Mouse (Mus musculus) kidney, embryonic 14.5 days (tissue): ENCODE measurements around the gene Tefm. TPM values are rescaled to one million over a fixed set of nuclear protein-coding genes. Genes with fewer than 3 reads are reported as not detected.
"Not testable (repeated sequence)": the region's sequence is repeated elsewhere in the genome, so short reads cannot be mapped to it uniquely, and the experiment has no call there.

Experiments used
- ATAC-seq: fragments of 200-750 bp; cut with Nextera tagmentation; 2 replicates; pipeline ENCODE4 v1.8.0; 2017; ENCODE audit warnings: moderate number of reproducible peaks, mild to moderate bottlenecking, moderate TSS enrichment, moderate library complexity; ENCODE audit not compliant: low FRiP score, low TSS enrichment
- H3K27ac ChIP-seq: fragments of 300-500 bp; sonication (generic); 2 replicates; pipeline ENCODE4 v1.5.1; 2014; ENCODE audit warnings: low read depth, mild to moderate bottlenecking, low read length, moderate library complexity, mixed read lengths
- H3K27me3 ChIP-seq: fragments of 300-500 bp; sonication (generic); 2 replicates; pipeline ENCODE4 v1.6.1; 2014; ENCODE audit warnings: mild to moderate bottlenecking, low read length; ENCODE audit not compliant: control insufficient read depth, insufficient read depth
- H3K36me3 ChIP-seq: fragments of 300-500 bp; sonication (generic); 2 replicates; pipeline ENCODE4 v1.6.1; 2014; ENCODE audit warnings: low read length, mixed read lengths; ENCODE audit not compliant: control insufficient read depth, insufficient read depth
- H3K4me1 ChIP-seq: fragments of 300-500 bp; sonication (generic); 2 replicates; pipeline ENCODE4 v1.6.1; 2014; ENCODE audit warnings: low read length, mixed read lengths; ENCODE audit not compliant: control insufficient read depth, insufficient read depth
- H3K4me2 ChIP-seq: fragments of 300-500 bp; sonication (generic); replicated peaks from 2 replicates; pipeline ENCODE4 v1.6.1; 2014; ENCODE audit warnings: low read depth, mild to moderate bottlenecking, low read length
- H3K4me3 ChIP-seq: fragments of 300-500 bp; sonication (generic); 2 replicates; pipeline ENCODE4 v1.5.1; 2014; ENCODE audit warnings: mild to moderate bottlenecking, low read length
- H3K9ac ChIP-seq: fragments of 300-500 bp; sonication (generic); 2 replicates; pipeline ENCODE4 v1.6.1; 2014; ENCODE audit warnings: low read depth, mild to moderate bottlenecking, low read length, moderate library complexity
- H3K9me3 ChIP-seq: fragments of 300-500 bp; sonication (generic); 2 replicates; pipeline ENCODE4 v1.6.1; 2016; ENCODE audit warnings: low read length; ENCODE audit not compliant: control insufficient read depth
- WGBS: fragments of 180-500 bp; shearing (Covaris S2); extraction: QIAGEN DNeasy Blood & Tissue Kit; methylation state at CpG from one replicate; pipeline ENCODE4 v1.1.7; 2014; 5-methylcytosine and 5-hydroxymethylcytosine counted together
- polyA plus RNA-seq: library from polyadenylated mRNA; unstranded; fragments of >200 nt; fragmentation: Nextera tagmentation; extraction: Ambion mirVana; gene quantifications from 2 replicates; pipeline ENCODE4 v1.2.1, GENCODE M21; 2014

Gene Tefm
- 33.5 and 36.5 TPM in 2 replicates for polyA plus RNA-seq

- Histone ChIP-seq H3K27me3 (no peaks in the 10 kb centered on the region), H3K4me3 (peak within 1 kb of the TSS; percentile 91), H3K9ac (peak within 1 kb of the TSS; percentile 90), H3K36me3 (peaks cover 27% of the 10 kb centered on the region), H3K27ac (peak within 1 kb of the TSS; percentile 89), H3K4me2 (peak within 1 kb of the TSS; percentile 55), H3K9me3 (no peaks in the 10 kb centered on the region), H3K4me1 (peaks cover 11% of the 10 kb centered on the region; the same call in 1 of the 2 replicates)
- peak; percentile 91 for ATAC-seq
- under 1% methylated on average over 40 of the region's 40 CpGs for WGBS
These were observed at the start of gene Tefm for GRCm38 (mm10) chr11:80141825-80142521. TSS of gene Tefm (minus strand) at chr11:80142175.

GRCm38 (mm10) chr11:80190280-80190679 lies 48.3 kb upstream of the Tefm start:
- no peak overlapping the region for H3K4me3 ChIP-seq
- H3K4me1 ChIP-seq, result no peaks in the 10 kb centered on the region
- WGBS, result 53% methylated on average over 4 of the region's 4 CpGs
- 0 out of 2 replicates have a peak, but pooled peaks cover 7% of the 10 kb centered on the region for H3K36me3 ChIP-seq
- H3K4me2 ChIP-seq, result no peak overlapping the region
- no peak overlapping the region for H3K27ac ChIP-seq
- no peak for ATAC-seq
- H3K27me3 ChIP-seq, result no peaks in the 10 kb centered on the region
- no peak overlapping the region for H3K9ac ChIP-seq
- no peaks in the 10 kb centered on the region for H3K9me3 ChIP-seq

- WGBS, result 59% methylated on average over 5 of the region's 5 CpGs
- ATAC-seq, H3K27me3 ChIP-seq, H3K9me3 ChIP-seq, H3K4me1 ChIP-seq, H3K4me3 ChIP-seq, H3K9ac ChIP-seq, H3K4me2 ChIP-seq, H3K36me3 ChIP-seq, H3K27ac ChIP-seq: not testable (repeated sequence)
These were observed 43.5 kb upstream of the Tefm start for GRCm38 (mm10) chr11:80185441-80185976.

GRCm38 (mm10) chr11:80184531-80185071 lies 42.6 kb upstream of the Tefm start:
- peak overlapping the region; percentile 63; the same call in 1 of the 2 replicates for H3K9ac ChIP-seq
- ATAC-seq, result no peak
- H3K4me2 ChIP-seq, result peak overlapping the region; percentile 56
- 91% methylated on average over 6 of the region's 6 CpGs for WGBS
- peak overlapping the region; percentile 60; the same call in 1 of the 2 replicates for H3K4me3 ChIP-seq
- H3K9me3 ChIP-seq, result no peaks in the 10 kb centered on the region
- H3K27ac ChIP-seq, result no peak overlapping the region
- H3K27me3 ChIP-seq, result no peaks in the 10 kb centered on the region
- H3K4me1 ChIP-seq, result no peaks in the 10 kb centered on the region
- H3K36me3 ChIP-seq, result no peaks in the 10 kb centered on the region

GRCm38 (mm10) chr11:80183705-80184255 lies 41.8 kb upstream of the Tefm start, which contains the start of gene Rnf135:
TSS of gene Rnf135 (plus strand) at chr11:80183851.
- peak within 1 kb of the TSS; percentile 56 for H3K4me2 ChIP-seq
- no peaks in the 10 kb centered on the region for H3K9me3 ChIP-seq
- H3K4me1 ChIP-seq, result no peaks in the 10 kb centered on the region
- 1% methylated on average over 33 of the region's 33 CpGs for WGBS
- H3K4me3 ChIP-seq, result peak within 1 kb of the TSS; percentile 60
- H3K36me3 ChIP-seq, result no peaks in the 10 kb centered on the region
- peak within 1 kb of the TSS; percentile 72; the same call in 1 of the 2 replicates for H3K27ac ChIP-seq
- H3K9ac ChIP-seq, result peak within 1 kb of the TSS; percentile 63
- H3K27me3 ChIP-seq, result no peaks in the 10 kb centered on the region
- ATAC-seq, result peak; percentile 96

GRCm38 (mm10) chr11:80183054-80183704 lies 41.2 kb upstream of the Tefm start:
- peak overlapping the region; percentile 72; the same call in 1 of the 2 replicates for H3K27ac ChIP-seq
- not testable (repeated sequence) for H3K9ac ChIP-seq, H3K27me3 ChIP-seq, H3K9me3 ChIP-seq, H3K4me1 ChIP-seq, H3K36me3 ChIP-seq
- peak overlapping the region; percentile 60 for H3K4me3 ChIP-seq
- WGBS, result 45% methylated on average over 12 of the region's 12 CpGs
- H3K4me2 ChIP-seq, result peak overlapping the region; percentile 56
- ATAC-seq, result peak; percentile 66

- H3K27ac ChIP-seq, result no peak overlapping the region
- no peaks in the 10 kb centered on the region for H3K9me3 ChIP-seq
- no peak overlapping the region for H3K4me3 ChIP-seq
- no peaks in the 10 kb centered on the region for H3K4me1 ChIP-seq
- no peaks in the 10 kb centered on the region for H3K36me3 ChIP-seq
- no peak overlapping the region for H3K9ac ChIP-seq
- no peaks in the 10 kb centered on the region for H3K27me3 ChIP-seq
- no peak overlapping the region for H3K4me2 ChIP-seq
- WGBS, result 72% methylated on average over 5 of the region's 5 CpGs
- no peak for ATAC-seq
These were observed 39.2 kb upstream of the Tefm start for GRCm38 (mm10) chr11:80181021-80181749.

GRCm38 (mm10) chr11:80178316-80178715 lies 36.3 kb upstream of the Tefm start:
- H3K4me2 ChIP-seq, result no peak overlapping the region
- no peaks in the 10 kb centered on the region for H3K36me3 ChIP-seq
- H3K27me3 ChIP-seq, result no peaks in the 10 kb centered on the region
- H3K4me3 ChIP-seq, result no peak overlapping the region
- WGBS, result 87% methylated on average over 8 of the region's 8 CpGs
- no peak overlapping the region for H3K9ac ChIP-seq
- H3K27ac ChIP-seq, result no peak overlapping the region
- no peaks in the 10 kb centered on the region for H3K9me3 ChIP-seq
- no peaks in the 10 kb centered on the region for H3K4me1 ChIP-seq
- ATAC-seq, result no peak
